Mouse (Mus musculus) fat pad, adult 2 months (tissue): ENCODE data around the gene Prss33.

ENCODE experiments used
- DNase-seq: peaks from one replicate; pipeline ENCODE4 v3.0.0-alpha.2; 2011; ENCODE audit warnings: low read depth, low spot score; ENCODE audit errors: extremely low read depth

Gene Prss33

GRCm38 (mm10) chr17:23786510-23786931, 49.3 kb downstream of the Prss33 start:
- DNase-seq = no peak

- no peak for DNase-seq
Observed at GRCm38 (mm10) chr17:23785561-23786471, 50.0 kb downstream of the Prss33 start, which contains the start of gene Flywch2. Flywch2 (minus strand) TSS chr17:23786081.

- no peak for DNase-seq
Observed at GRCm38 (mm10) chr17:23783352-23783751, 52.5 kb downstream of the Prss33 start.
